10 mouse cellular contexts compared by ENCODE assay signal in genomic region chr11:116021328-116022220, GRCm38 (mm10). TPM values are rescaled to one million over a fixed set of nuclear protein-coding genes. Genes with fewer than 3 reads are reported as not detected.
DNase-seq lines count a peak whose midpoint lies in the region; ATAC-seq lines count a peak whose summit lies in the region.
"Had no signal": no experiment of that assay in that cellular context is flagged by ENCODE, and none has a peak within 500 bp of the region (broad histone marks: within the 10 kb centered on the region; RNA-seq: fewer than 3 reads in every experiment).

No protein-coding gene starts in this region.

- H3K36me3 ChIP-seq in kidney, embryonic 16.5 days (ENCODE audit: insufficient read depth, low read length): peaks cover 12% of the 10 kb centered on the region
- peaks cover 10% of the 10 kb centered on the region; the same call in 1 of the 2 replicates for H3K36me3 ChIP-seq in neural tube, embryonic 12.5 days

- no peaks in the 10 kb centered on the region for H3K27me3 ChIP-seq in kidney, embryonic 16.5 days (ENCODE audit: insufficient read depth, low read length)
- H3K27me3 ChIP-seq in neural tube, embryonic 12.5 days (replicated peaks): no peaks in the 10 kb centered on the region

- peak overlapping the region; percentile 8; the same call in 1 of the 2 replicates for H3K4me2 ChIP-seq in kidney, embryonic 16.5 days (replicated peaks; ENCODE audit: low read depth, low read length)
- H3K4me2 ChIP-seq in neural tube, embryonic 12.5 days (replicated peaks): peak overlapping the region; percentile 70

- DNase-seq in kidney, postnatal 25 days: no peak
- DNase-seq in embryo, embryonic 10.5 days (ENCODE audit: low spot score): peak; percentile 60
- peak; percentile 43 for DNase-seq in induced T-regulatory cell, adult 2 months (ENCODE audit: low read depth)
- DNase-seq in frontal cortex, postnatal 10 days (ENCODE audit: low spot score in 2 of 2): no peak
- no peak for DNase-seq in adrenal gland, postnatal 14 days
- no peak for DNase-seq in ovary, postnatal 36 days (ENCODE audit: low spot score)
- DNase-seq: adrenal gland, postnatal 10 days; heart, adult 11 months had no signal

- peak overlapping the region; percentile 11; the same call in 1 of the 2 replicates for H3K4me3 ChIP-seq in kidney, embryonic 16.5 days (ENCODE audit: low read length)
- H3K4me3 ChIP-seq in neural tube, embryonic 12.5 days: no peak overlapping the region

- peaks cover 10% of the 10 kb centered on the region; the same call in 1 of the 2 replicates for H3K4me1 ChIP-seq in kidney, embryonic 16.5 days (ENCODE audit: insufficient read depth, low read length)
- 0 out of 2 replicates have a peak, but pooled peaks cover 4% of the 10 kb centered on the region for H3K4me1 ChIP-seq in neural tube, embryonic 12.5 days

- WGBS in kidney, embryonic 16.5 days: 77% methylated on average over 6 of the region's 6 CpGs
- WGBS in neural tube, embryonic 12.5 days: 84% methylated on average over 6 of the region's 6 CpGs

- no peak for ATAC-seq in kidney, embryonic 16.5 days (ENCODE audit: low FRiP score, low TSS enrichment)
- no peak for ATAC-seq in neural tube, embryonic 12.5 days (ENCODE audit: low FRiP score, low read depth)

- H3K27ac ChIP-seq in kidney, embryonic 16.5 days (ENCODE audit: low read length): 0 out of 2 replicates have a peak overlapping the region, but pooled peaks have one; percentile 20
- no peak overlapping the region for H3K27ac ChIP-seq in neural tube, embryonic 12.5 days

- peak overlapping the region; percentile 24; the same call in 1 of the 2 replicates for H3K9ac ChIP-seq in kidney, embryonic 16.5 days (replicated peaks; ENCODE audit: low read length)
- no peak overlapping the region for H3K9ac ChIP-seq in neural tube, embryonic 12.5 days

- no peaks in the 10 kb centered on the region for H3K9me3 ChIP-seq in kidney, embryonic 16.5 days (ENCODE audit: low read length)
- H3K9me3 ChIP-seq in neural tube, embryonic 12.5 days: no peaks in the 10 kb centered on the region

RNA-seq across cellular contexts. Expression of gene H3f3b, which starts 6.2 kb away (rescaled TPM):
- 1,676 and 1,744 TPM in 2 replicates for polyA plus RNA-seq in kidney, embryonic 16.5 days (2015; fragmentation: Nextera tagmentation; extraction: Ambion mirVana)
- 2,060 and 2,115 TPM in 2 replicates for polyA plus RNA-seq in neural tube, embryonic 12.5 days (2016; fragmentation: Nextera tagmentation; extraction: Ambion mirVana)
- total RNA-seq in adrenal gland, postnatal 14 days (2021): 340 and 347 TPM in 2 replicates

RNA-seq across cellular contexts. Expression of gene Unk, which starts 8.5 kb away (rescaled TPM):
- 41.2 and 46.6 TPM in 2 replicates for polyA plus RNA-seq in kidney, embryonic 16.5 days (2015; fragmentation: Nextera tagmentation; extraction: Ambion mirVana)
- 47.9 and 48.6 TPM in 2 replicates for polyA plus RNA-seq in neural tube, embryonic 12.5 days (2016; fragmentation: Nextera tagmentation; extraction: Ambion mirVana)
- total RNA-seq in adrenal gland, postnatal 14 days (2021): 20.6 and 24.4 TPM in 2 replicates

RNA-seq across cellular contexts. Expression of gene Galk1, which starts 9.1 kb away (rescaled TPM):
- 222 and 240 TPM in 2 replicates for polyA plus RNA-seq in kidney, embryonic 16.5 days (2015; fragmentation: Nextera tagmentation; extraction: Ambion mirVana)
- polyA plus RNA-seq in neural tube, embryonic 12.5 days (2016; fragmentation: Nextera tagmentation; extraction: Ambion mirVana): 100 and 109 TPM in 2 replicates
- total RNA-seq in adrenal gland, postnatal 14 days (2021): 41.5 and 51.9 TPM in 2 replicates

RNA-seq across cellular contexts. Expression of gene Itgb4, which starts 47.1 kb away (rescaled TPM):
- 2.5 and 3.4 TPM in 2 replicates for polyA plus RNA-seq in kidney, embryonic 16.5 days (2015; fragmentation: Nextera tagmentation; extraction: Ambion mirVana)
- polyA plus RNA-seq in neural tube, embryonic 12.5 days (2016; fragmentation: Nextera tagmentation; extraction: Ambion mirVana): 0.99 and 1.4 TPM in 2 replicates
- total RNA-seq in adrenal gland, postnatal 14 days (2021): 3.6 and 4.4 TPM in 2 replicates

RNA-seq across cellular contexts. Expression of gene Unc13d, which starts 56.2 kb away (rescaled TPM):
- 1.00 and 1.4 TPM in 2 replicates for polyA plus RNA-seq in kidney, embryonic 16.5 days (2015; fragmentation: Nextera tagmentation; extraction: Ambion mirVana)
- polyA plus RNA-seq in neural tube, embryonic 12.5 days (2016; fragmentation: Nextera tagmentation; extraction: Ambion mirVana): 1.3 and 1.7 TPM in 2 replicates
- 0.74 and 4.0 TPM in 2 replicates for total RNA-seq in adrenal gland, postnatal 14 days (2021)

Comparison
In these comparisons a context has a peak if more than half of its experiments do, and no peak if none do; other contexts are left out.
1. DNase-seq: peak in embryo, embryonic 10.5 days (single experiment) and induced T-regulatory cell, adult 2 months (single experiment); none in kidney, postnatal 25 days (0 of 2), frontal cortex, postnatal 10 days (0 of 2), adrenal gland, postnatal 14 days (single experiment) and ovary, postnatal 36 days (single experiment).